Mouse (Mus musculus) lung, postnatal 36 days (tissue): ENCODE results near the gene Piga.
A peak's percentile ranks its signal among the peaks of the same experiment; 100 is the strongest.

ENCODE experiments used
- DNase-seq: peaks from one replicate; pipeline ENCODE4 v3.0.0; 2022; ENCODE audit warnings: mixed read lengths

The Piga gene

DNA sequence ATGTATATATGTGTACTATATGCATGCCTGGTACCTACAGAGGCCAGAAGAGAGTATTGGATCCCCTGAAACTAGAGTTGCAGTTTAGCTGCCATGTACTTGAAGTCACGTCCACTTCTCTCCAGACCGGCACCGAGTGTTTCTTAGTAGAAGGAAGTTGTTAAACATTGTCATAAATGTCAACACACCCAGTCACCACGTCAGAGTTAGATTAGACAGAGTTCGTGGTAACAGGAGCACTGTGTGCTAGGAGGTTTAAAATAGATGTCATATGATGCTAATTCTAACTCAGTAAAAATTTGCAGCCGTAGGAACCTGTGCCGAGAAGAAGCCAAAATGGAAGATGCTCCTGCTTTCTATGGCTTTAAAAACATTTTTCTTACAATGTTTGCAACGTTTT lies 17.1 kb downstream of the Piga start, which contains the start of gene Asb11:
Gene Asb11 (plus strand): TSS at position 286 of the 400 bp plus-strand sequence.
- DNase-seq, result no peak

DNA sequence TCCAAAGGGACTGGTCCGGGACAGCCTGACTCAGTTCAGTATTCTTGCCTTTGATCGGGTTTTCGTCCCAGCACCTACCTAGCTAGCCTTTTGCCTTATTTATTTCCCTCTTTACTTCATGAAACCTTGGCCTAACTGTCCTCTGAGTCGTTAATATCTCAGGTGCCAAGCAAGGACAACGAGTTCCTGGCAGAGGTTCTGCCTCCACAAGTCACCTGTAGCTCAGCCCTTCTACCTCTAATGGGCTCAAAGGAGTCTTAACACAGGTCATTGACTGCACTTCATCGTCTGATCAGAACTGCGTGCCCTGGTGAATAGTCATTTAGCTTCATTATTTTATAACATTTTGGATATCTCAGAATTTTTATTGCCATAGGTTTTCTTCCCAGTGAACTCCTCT lies 19.9 kb downstream of the Piga start:
- no peak for DNase-seq

DNA sequence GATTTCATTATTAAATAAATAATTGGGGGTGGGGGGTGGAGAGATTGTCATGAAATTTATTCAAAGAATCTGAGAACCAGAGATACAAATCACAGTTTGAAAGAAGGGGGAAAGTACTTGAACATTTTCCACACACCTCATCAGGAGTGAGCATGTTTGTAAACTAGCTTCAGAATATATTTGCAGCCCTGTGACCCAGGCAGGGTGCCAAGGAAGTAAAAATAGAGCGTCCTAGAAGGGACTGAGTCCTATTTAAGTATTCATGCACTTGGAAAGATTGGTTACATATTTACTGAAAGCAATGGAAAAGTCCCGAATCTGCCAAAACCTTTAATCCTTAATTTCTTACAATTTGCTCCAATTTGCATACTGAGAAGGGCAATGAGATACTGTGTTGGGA lies 20.6 kb downstream of the Piga start:
- peak; percentile 78 for DNase-seq

DNA sequence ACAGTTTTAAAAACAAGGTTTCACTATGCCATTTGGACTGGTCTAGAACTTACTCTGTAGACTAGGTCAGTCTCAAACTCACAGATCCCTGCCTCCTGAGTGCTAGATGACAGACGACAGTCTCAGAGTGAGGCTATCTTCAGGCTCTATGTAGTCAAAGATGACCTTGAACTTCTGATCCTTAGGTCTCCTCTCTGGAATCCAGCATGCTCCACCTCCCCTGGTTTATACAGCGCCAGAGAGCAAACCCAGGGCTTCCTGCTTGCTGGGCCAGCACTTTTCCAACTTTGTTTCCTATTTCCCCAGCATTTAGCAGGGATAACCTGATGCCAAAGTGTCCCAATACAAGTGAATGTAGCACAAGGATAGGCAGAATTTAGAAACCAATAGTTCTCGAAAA lies 21.1 kb downstream of the Piga start:
- no peak for DNase-seq

DNA sequence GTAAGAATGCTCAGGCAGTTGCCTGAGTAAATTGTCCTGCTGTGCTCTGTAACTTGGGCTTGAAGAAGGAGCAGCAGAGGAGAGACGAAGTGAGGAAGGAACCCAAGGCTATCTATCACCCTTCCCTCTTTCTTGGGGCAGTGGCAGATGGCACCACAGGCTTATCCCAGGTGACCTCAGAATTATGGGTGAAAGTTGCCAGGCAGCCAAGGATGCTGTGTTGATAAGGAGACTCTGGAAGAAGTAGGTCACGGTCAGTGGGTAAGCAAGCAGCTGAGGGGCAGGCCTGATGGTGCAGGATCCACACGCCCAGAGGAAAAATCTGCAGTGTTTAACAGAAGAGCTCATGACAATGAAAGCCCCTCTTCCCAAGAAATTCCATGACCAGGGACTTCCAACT lies 21.7 kb downstream of the Piga start:
- DNase-seq, result no peak

DNA sequence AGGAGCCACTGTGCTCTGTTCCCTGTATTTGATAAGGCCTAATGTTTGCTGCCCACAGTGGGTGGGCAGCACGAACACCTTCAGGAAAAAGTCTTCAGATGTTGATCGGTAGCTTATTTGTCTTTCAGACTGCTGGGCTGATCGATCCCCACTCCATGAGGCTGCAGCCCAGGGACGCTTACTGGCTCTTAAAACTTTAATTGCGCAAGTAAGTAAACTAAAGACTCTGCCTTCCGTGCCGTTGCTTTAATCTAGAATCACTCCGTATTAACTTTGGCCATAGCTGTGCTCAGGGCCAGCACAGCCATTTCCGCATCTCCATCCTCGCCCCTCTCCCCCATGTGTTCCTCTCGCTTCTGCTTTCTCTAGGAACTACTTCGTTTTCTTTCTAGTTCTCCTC lies 26.0 kb downstream of the Piga start:
- no peak for DNase-seq

DNA sequence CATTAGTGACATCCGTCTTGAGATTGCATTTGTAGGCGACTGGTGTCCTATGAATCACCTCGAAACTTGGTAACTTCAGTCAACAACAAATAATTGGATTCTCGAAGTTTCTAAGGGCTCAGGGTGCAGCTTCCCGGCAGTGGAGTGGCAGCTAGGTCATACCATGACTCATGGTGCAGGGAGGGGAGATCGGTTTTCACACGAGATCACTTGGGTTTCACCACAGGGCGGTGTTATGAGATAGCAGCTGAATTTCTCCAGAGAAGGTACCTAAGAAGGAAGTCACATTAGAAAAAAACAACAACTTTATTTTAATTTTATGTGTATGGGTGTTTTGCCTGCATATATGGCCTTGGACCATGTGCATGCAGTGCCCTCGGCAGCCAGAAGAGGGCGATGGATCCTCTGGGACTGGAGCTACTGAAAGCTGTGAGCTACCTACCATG lies 26.5 kb downstream of the Piga start:
- DNase-seq, result peak; percentile 30

DNA sequence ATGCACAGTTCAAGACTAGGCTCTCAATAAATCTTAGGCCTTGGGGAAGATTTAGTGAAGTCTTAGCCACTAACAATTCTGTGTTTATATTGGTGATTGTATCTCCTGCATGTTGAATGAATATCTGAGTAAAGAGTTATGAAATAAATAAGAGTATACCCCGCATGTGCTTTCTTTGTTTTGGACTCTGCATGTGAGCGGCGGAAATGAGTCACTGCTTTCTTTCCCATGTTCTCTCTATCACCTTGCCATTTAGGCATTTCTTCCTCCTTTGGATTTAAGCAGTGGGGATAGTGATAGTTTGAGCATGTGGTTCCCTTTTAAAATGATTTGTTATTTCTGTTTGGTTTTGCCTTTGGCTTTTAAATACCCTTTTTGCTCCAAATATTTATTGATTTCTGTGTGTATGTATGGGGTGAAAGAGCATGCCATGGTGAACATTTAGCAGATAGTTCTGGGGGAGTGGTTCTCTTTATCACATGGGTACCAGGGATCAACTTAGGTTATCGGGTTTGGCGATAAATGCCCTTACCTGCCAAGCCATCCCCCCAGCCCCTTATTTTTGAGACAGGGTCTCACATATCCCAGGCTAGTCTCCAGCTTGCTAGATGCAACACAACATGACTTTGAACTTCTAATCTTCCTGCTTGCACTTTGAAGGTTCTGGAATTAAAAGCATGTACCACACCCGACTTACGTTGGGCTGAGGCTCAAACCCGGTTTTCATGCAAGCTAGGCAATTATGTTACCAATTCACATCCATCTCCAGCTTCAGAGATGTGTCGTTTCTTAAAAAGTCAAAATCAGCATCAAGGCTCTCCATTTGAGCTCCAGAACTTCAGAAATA lies 27.5 kb downstream of the Piga start:
- no peak for DNase-seq

DNA sequence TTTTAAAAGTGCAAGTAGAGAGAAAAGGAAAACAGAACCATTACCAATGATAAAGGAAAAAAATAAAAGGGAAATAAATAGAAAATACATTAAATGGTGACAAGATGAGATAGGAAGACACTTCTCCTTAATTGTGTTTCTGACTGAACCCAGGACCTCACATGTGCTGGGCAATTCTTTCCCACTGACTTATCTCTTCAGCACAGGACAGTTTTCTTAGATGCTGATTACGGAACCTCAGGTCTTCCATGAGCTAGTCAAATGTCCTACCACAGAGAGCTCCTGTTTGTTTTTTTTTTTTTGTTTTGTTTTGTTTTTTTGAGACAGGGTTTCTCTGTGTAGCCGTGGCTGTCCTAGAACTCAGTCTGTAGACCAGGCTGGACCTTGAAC lies 28.1 kb downstream of the Piga start:
- no peak for DNase-seq

DNA sequence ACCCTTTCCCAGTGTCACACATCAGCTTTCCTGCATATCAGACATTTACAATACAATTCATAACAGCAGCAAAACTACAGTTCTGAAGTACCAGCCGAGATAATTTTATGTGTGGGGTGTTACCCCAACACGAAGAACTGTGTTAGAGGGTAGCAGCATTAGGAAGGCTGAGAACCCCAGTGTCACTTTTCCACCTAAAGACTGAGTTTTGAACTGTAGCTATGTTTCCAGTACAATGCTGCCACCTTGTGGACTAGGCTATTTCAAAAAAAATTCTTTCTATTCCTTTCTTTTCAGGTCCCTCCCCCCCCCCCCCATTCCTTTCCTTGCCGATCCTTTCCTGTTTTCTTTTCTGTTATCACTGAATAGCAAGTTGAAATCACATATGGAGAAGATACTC lies 29.6 kb downstream of the Piga start:
- peak; percentile 78 for DNase-seq

DNA sequence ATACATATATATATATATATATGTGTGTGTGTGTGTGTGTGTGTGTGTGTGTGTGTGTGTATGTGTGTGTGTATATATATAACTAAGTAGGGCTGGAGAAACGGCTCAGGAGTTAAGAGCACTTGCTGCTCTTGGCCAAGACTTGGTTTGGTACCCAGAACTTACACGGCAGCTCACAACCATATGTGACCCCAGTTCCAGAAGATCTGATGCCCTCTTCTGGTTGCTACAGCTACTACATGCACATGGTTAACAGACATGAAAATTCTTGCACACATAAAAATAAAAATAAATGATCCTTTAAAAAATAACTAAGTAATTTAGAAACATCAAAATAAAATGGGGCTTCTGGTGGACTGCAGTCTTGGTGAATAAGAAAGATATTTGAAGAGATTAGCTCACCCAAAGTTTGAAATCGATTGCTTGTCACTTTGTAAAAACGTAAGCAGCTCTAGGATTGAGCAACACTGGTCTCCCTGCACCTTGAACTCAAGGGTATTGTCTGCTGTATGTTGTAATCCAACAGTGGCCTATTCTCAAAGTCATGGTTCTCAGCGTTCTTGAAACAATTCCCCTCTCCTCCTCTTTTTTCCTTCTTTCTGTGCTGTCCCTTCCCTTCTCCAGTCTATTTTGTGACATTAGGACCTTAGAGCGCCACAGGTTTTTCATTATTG lies 39.8 kb downstream of the Piga start:
- DNase-seq, result no peak
